Comparison of ENCODE assay signal across 10 mouse cellular contexts in genomic region chr9:108136930-108137462, GRCm38 (mm10). TPM values are rescaled to one million over a fixed set of nuclear protein-coding genes. Genes with fewer than 3 reads are reported as not detected.
A peak's percentile ranks its signal among the peaks of the same experiment; 100 is the strongest.
DNase-seq lines count a peak whose midpoint lies in the region; ATAC-seq and TF ChIP-seq lines count a peak whose summit lies in the region.
"Had no signal": no experiment of that assay in that cellular context is flagged by ENCODE, and none has a peak within 500 bp of the region (broad histone marks: within the 10 kb centered on the region; RNA-seq: fewer than 3 reads in every experiment).

No protein-coding gene starts in this region.

- H3K4me2 ChIP-seq in midbrain, postnatal 0 days (ENCODE audit: low read depth, low read length, poor library complexity, severe bottlenecking) = no peak overlapping the region
- H3K4me2 ChIP-seq in midbrain, embryonic 15.5 days = no peak overlapping the region
- no peak overlapping the region for H3K4me2 ChIP-seq in stomach, embryonic 16.5 days (ENCODE audit: low read depth, low read length)
- no peak overlapping the region for H3K4me2 ChIP-seq in kidney, embryonic 15.5 days
- H3K4me2 ChIP-seq in hindbrain, embryonic 14.5 days (replicated peaks) = no peak overlapping the region
- H3K4me2 ChIP-seq: midbrain, embryonic 12.5 days had no signal

- no peaks in the 10 kb centered on the region for H3K4me1 ChIP-seq in midbrain, postnatal 0 days (ENCODE audit: insufficient read depth, low read length)
- H3K4me1 ChIP-seq in midbrain, embryonic 15.5 days = no peaks in the 10 kb centered on the region
- H3K4me1 ChIP-seq in embryonic facial prominence, embryonic 10.5 days = peaks cover 13% of the 10 kb centered on the region
- H3K4me1 ChIP-seq in stomach, embryonic 16.5 days (ENCODE audit: control insufficient read depth, insufficient read depth, low read length) = no peaks in the 10 kb centered on the region
- no peaks in the 10 kb centered on the region for H3K4me1 ChIP-seq in kidney, embryonic 15.5 days
- no peaks in the 10 kb centered on the region for H3K4me1 ChIP-seq in hindbrain, embryonic 14.5 days (replicated peaks; ENCODE audit: control insufficient read depth, insufficient read depth, low read length)
- H3K4me1 ChIP-seq: midbrain, embryonic 12.5 days had no signal

- no peaks in the 10 kb centered on the region for H3K27me3 ChIP-seq in midbrain, postnatal 0 days (ENCODE audit: insufficient read depth, low read length)
- H3K27me3 ChIP-seq in midbrain, embryonic 15.5 days (replicated peaks) = no peaks in the 10 kb centered on the region
- H3K27me3 ChIP-seq in embryonic facial prominence, embryonic 10.5 days (replicated peaks; ENCODE audit: low read depth, poor library complexity, severe bottlenecking) = no peaks in the 10 kb centered on the region
- H3K27me3 ChIP-seq in stomach, embryonic 16.5 days (ENCODE audit: control insufficient read depth, insufficient read depth, low read length) = no peaks in the 10 kb centered on the region
- no peaks in the 10 kb centered on the region for H3K27me3 ChIP-seq in kidney, embryonic 15.5 days
- no peaks in the 10 kb centered on the region for H3K27me3 ChIP-seq in hindbrain, embryonic 14.5 days (ENCODE audit: control insufficient read depth, insufficient read depth, low read length)

- no peak for TF ChIP-seq CTCF in midbrain, postnatal 0 days (IDR thresholded peaks at IDR 0.05)

- H3K4me3 ChIP-seq in midbrain, postnatal 0 days (ENCODE audit: low read depth, low read length) = no peak overlapping the region
- H3K4me3 ChIP-seq in midbrain, embryonic 15.5 days = no peak overlapping the region
- 0 out of 2 replicates have a peak overlapping the region, but pooled peaks have one; percentile 3 for H3K4me3 ChIP-seq in embryonic facial prominence, embryonic 10.5 days
- no peak overlapping the region for H3K4me3 ChIP-seq in stomach, embryonic 16.5 days (replicated peaks; ENCODE audit: low read length)
- no peak overlapping the region for H3K4me3 ChIP-seq in kidney, embryonic 15.5 days (replicated peaks)
- no peak overlapping the region for H3K4me3 ChIP-seq in hindbrain, embryonic 14.5 days (replicated peaks; ENCODE audit: low read length)
- H3K4me3 ChIP-seq: erythroblast, embryonic 14.5 days; midbrain, embryonic 12.5 days had no signal

- ATAC-seq in midbrain, postnatal 0 days (ENCODE audit: low FRiP score) = no peak
- no peak for ATAC-seq in midbrain, embryonic 15.5 days (replicated peaks)
- ATAC-seq in stomach, embryonic 16.5 days (ENCODE audit: insufficient read depth, low FRiP score) = peak; percentile 48; the same call in 1 of the 2 replicates
- no peak for ATAC-seq in kidney, embryonic 15.5 days (replicated peaks; ENCODE audit: low FRiP score)
- ATAC-seq in hindbrain, embryonic 14.5 days (ENCODE audit: low FRiP score) = no peak

- no peak overlapping the region for H3K27ac ChIP-seq in midbrain, postnatal 0 days (ENCODE audit: low read depth, low read length)
- no peak overlapping the region for H3K27ac ChIP-seq in midbrain, embryonic 15.5 days
- 0 out of 2 replicates have a peak overlapping the region, but pooled peaks have one; percentile 7 for H3K27ac ChIP-seq in embryonic facial prominence, embryonic 10.5 days (replicated peaks)
- no peak overlapping the region for H3K27ac ChIP-seq in stomach, embryonic 16.5 days (ENCODE audit: low read length)
- H3K27ac ChIP-seq in kidney, embryonic 15.5 days = no peak overlapping the region
- no peak overlapping the region for H3K27ac ChIP-seq in hindbrain, embryonic 14.5 days
- H3K27ac ChIP-seq: midbrain, embryonic 12.5 days had no signal

- DNase-seq in midbrain, postnatal 0 days (ENCODE audit: low spot score) = peak; percentile 29
- no peak for DNase-seq in embryonic facial prominence, embryonic 10.5 days (ENCODE audit: low spot score)
- peak; percentile 73 to 75 for DNase-seq in layer of hippocampus, adult 8-10 months (ENCODE audit: low spot score in 2 of 2)
- DNase-seq in thymus, postnatal 10 days (ENCODE audit: low spot score in 2 of 2) = no peak
- no peak for DNase-seq in hindbrain, embryonic 14.5 days (ENCODE audit: low spot score)

- H3K9ac ChIP-seq in midbrain, postnatal 0 days (replicated peaks; ENCODE audit: low read length, poor library complexity, severe bottlenecking) = no peak overlapping the region
- H3K9ac ChIP-seq in midbrain, embryonic 15.5 days = no peak overlapping the region
- no peak overlapping the region for H3K9ac ChIP-seq in stomach, embryonic 16.5 days (ENCODE audit: low read length)
- H3K9ac ChIP-seq in kidney, embryonic 15.5 days = no peak overlapping the region
- H3K9ac ChIP-seq in hindbrain, embryonic 14.5 days = no peak overlapping the region
- H3K9ac ChIP-seq: midbrain, embryonic 12.5 days had no signal

- no peaks in the 10 kb centered on the region for H3K9me3 ChIP-seq in midbrain, postnatal 0 days (ENCODE audit: low read length)
- no peaks in the 10 kb centered on the region for H3K9me3 ChIP-seq in midbrain, embryonic 15.5 days
- H3K9me3 ChIP-seq in embryonic facial prominence, embryonic 10.5 days = no peaks in the 10 kb centered on the region
- no peaks in the 10 kb centered on the region for H3K9me3 ChIP-seq in stomach, embryonic 16.5 days (replicated peaks; ENCODE audit: control insufficient read depth, low read length)
- no peaks in the 10 kb centered on the region for H3K9me3 ChIP-seq in kidney, embryonic 15.5 days (replicated peaks)
- no peaks in the 10 kb centered on the region for H3K9me3 ChIP-seq in hindbrain, embryonic 14.5 days (ENCODE audit: control insufficient read depth, low read length)
- H3K9me3 ChIP-seq: midbrain, embryonic 12.5 days had no signal

- H3K36me3 ChIP-seq in midbrain, postnatal 0 days (ENCODE audit: insufficient read depth, low read length) = peaks cover 14% of the 10 kb centered on the region
- peaks cover 7% of the 10 kb centered on the region; the same call in 1 of the 2 replicates for H3K36me3 ChIP-seq in midbrain, embryonic 15.5 days (replicated peaks)
- no peaks in the 10 kb centered on the region for H3K36me3 ChIP-seq in embryonic facial prominence, embryonic 10.5 days (replicated peaks)
- no peaks in the 10 kb centered on the region for H3K36me3 ChIP-seq in stomach, embryonic 16.5 days (ENCODE audit: control insufficient read depth, insufficient read depth, low read length)
- H3K36me3 ChIP-seq in kidney, embryonic 15.5 days = no peaks in the 10 kb centered on the region
- peaks cover 27% of the 10 kb centered on the region for H3K36me3 ChIP-seq in hindbrain, embryonic 14.5 days (replicated peaks; ENCODE audit: control insufficient read depth, insufficient read depth)

- WGBS in midbrain, postnatal 0 days = 77% methylated on average over 6 of the region's 6 CpGs
- 85% methylated on average over 6 of the region's 6 CpGs for WGBS in midbrain, embryonic 15.5 days
- WGBS in embryonic facial prominence, embryonic 10.5 days = 85% methylated on average over 6 of the region's 6 CpGs
- 74% methylated on average over 6 of the region's 6 CpGs for WGBS in stomach, embryonic 16.5 days
- 78% methylated on average over 6 of the region's 6 CpGs for WGBS in kidney, embryonic 15.5 days
- 86% methylated on average over 6 of the region's 6 CpGs for WGBS in hindbrain, embryonic 14.5 days

RNA-seq across cellular contexts. Expression of gene Apeh, which starts 42.6 kb away (rescaled TPM):
- total RNA-seq in midbrain, postnatal 0 days (2014; rRNA removed) = 32.3 and 45.1 TPM in 2 replicates
- polyA plus RNA-seq in midbrain, postnatal 0 days (2015; fragmentation: Nextera tagmentation; extraction: Ambion mirVana) = 38.3 and 42.7 TPM in 2 replicates
- polyA plus RNA-seq in midbrain, embryonic 15.5 days (2015; fragmentation: Nextera tagmentation; extraction: Ambion mirVana) = 54.7 and 61.3 TPM in 2 replicates
- polyA plus RNA-seq in embryonic facial prominence, embryonic 10.5 days (2016; fragmentation: Nextera tagmentation; extraction: Ambion mirVana) = 68.3 and 72.8 TPM in 2 replicates
- 10 to 100 TPM; 33.9 to 45.8 (median 35.5) TPM for total RNA-seq in layer of hippocampus, adult 8-10 months (2022)
- polyA plus RNA-seq in stomach, embryonic 16.5 days (2015; fragmentation: Nextera tagmentation; extraction: Ambion mirVana) = 75.1 and 82.7 TPM in 2 replicates
- polyA plus RNA-seq in kidney, embryonic 15.5 days (2015; fragmentation: Nextera tagmentation; extraction: Ambion mirVana) = 67.7 and 76.6 TPM in 2 replicates
- polyA plus RNA-seq in hindbrain, embryonic 14.5 days (2014; fragmentation: Nextera tagmentation; extraction: Ambion mirVana) = 44.8 and 48.7 TPM in 2 replicates

RNA-seq across cellular contexts. Expression of gene Bsn, which starts 53.2 kb away (rescaled TPM):
- total RNA-seq in midbrain, postnatal 0 days (2014; rRNA removed) = 59.4 and 60.6 TPM in 2 replicates
- polyA plus RNA-seq in midbrain, postnatal 0 days (2015; fragmentation: Nextera tagmentation; extraction: Ambion mirVana) = 6.1 and 7.7 TPM in 2 replicates
- polyA plus RNA-seq in midbrain, embryonic 15.5 days (2015; fragmentation: Nextera tagmentation; extraction: Ambion mirVana) = 11.1 TPM in 2 replicates
- 1.4 and 1.7 TPM in 2 replicates for polyA plus RNA-seq in embryonic facial prominence, embryonic 10.5 days (2016; fragmentation: Nextera tagmentation; extraction: Ambion mirVana)
- 100 to 1,000 TPM; 192 to 224 (median 203) TPM for total RNA-seq in layer of hippocampus, adult 8-10 months (2022)
- 2.9 and 3.2 TPM in 2 replicates for polyA plus RNA-seq in stomach, embryonic 16.5 days (2015; fragmentation: Nextera tagmentation; extraction: Ambion mirVana)
- polyA plus RNA-seq in kidney, embryonic 15.5 days (2015; fragmentation: Nextera tagmentation; extraction: Ambion mirVana) = 0.75 and 0.77 TPM in 2 replicates
- polyA plus RNA-seq in hindbrain, embryonic 14.5 days (2014; fragmentation: Nextera tagmentation; extraction: Ambion mirVana) = 15.4 and 15.7 TPM in 2 replicates

RNA-seq across cellular contexts. Expression of gene Rnf123, which starts 53.9 kb away (rescaled TPM):
- 46.3 and 60.6 TPM in 2 replicates for total RNA-seq in midbrain, postnatal 0 days (2014; rRNA removed)
- 44.1 and 49.1 TPM in 2 replicates for polyA plus RNA-seq in midbrain, postnatal 0 days (2015; fragmentation: Nextera tagmentation; extraction: Ambion mirVana)
- polyA plus RNA-seq in midbrain, embryonic 15.5 days (2015; fragmentation: Nextera tagmentation; extraction: Ambion mirVana) = 54.7 and 55.0 TPM in 2 replicates
- polyA plus RNA-seq in embryonic facial prominence, embryonic 10.5 days (2016; fragmentation: Nextera tagmentation; extraction: Ambion mirVana) = 32.7 and 34.1 TPM in 2 replicates
- total RNA-seq in layer of hippocampus, adult 8-10 months (2022) = 100 to 1,000 TPM in 3 of 4 experiments, 10 to 100 TPM in 1; 89.0 to 123 (median 115) TPM
- 31.2 and 32.8 TPM in 2 replicates for polyA plus RNA-seq in stomach, embryonic 16.5 days (2015; fragmentation: Nextera tagmentation; extraction: Ambion mirVana)
- polyA plus RNA-seq in kidney, embryonic 15.5 days (2015; fragmentation: Nextera tagmentation; extraction: Ambion mirVana) = 25.2 and 33.4 TPM in 2 replicates
- polyA plus RNA-seq in hindbrain, embryonic 14.5 days (2014; fragmentation: Nextera tagmentation; extraction: Ambion mirVana) = 49.9 and 50.9 TPM in 2 replicates

RNA-seq across cellular contexts. Expression of gene Mst1, which starts 56.8 kb away (rescaled TPM):
- 0.14 TPM in 1 of 2 replicates, not detected in the other for total RNA-seq in midbrain, postnatal 0 days (2014; rRNA removed)
- not detected in 2 replicates for polyA plus RNA-seq in midbrain, postnatal 0 days (2015; fragmentation: Nextera tagmentation; extraction: Ambion mirVana)
- polyA plus RNA-seq in midbrain, embryonic 15.5 days (2015; fragmentation: Nextera tagmentation; extraction: Ambion mirVana) = not detected in 2 replicates
- 0.43 and 0.69 TPM in 2 replicates for polyA plus RNA-seq in embryonic facial prominence, embryonic 10.5 days (2016; fragmentation: Nextera tagmentation; extraction: Ambion mirVana)
- total RNA-seq in layer of hippocampus, adult 8-10 months (2022) = not detected
- 7.8 and 8.7 TPM in 2 replicates for polyA plus RNA-seq in stomach, embryonic 16.5 days (2015; fragmentation: Nextera tagmentation; extraction: Ambion mirVana)
- 0.45 and 0.55 TPM in 2 replicates for polyA plus RNA-seq in kidney, embryonic 15.5 days (2015; fragmentation: Nextera tagmentation; extraction: Ambion mirVana)
- polyA plus RNA-seq in hindbrain, embryonic 14.5 days (2014; fragmentation: Nextera tagmentation; extraction: Ambion mirVana) = not detected in 2 replicates

Comparison
In these comparisons a context has a peak if more than half of its experiments do, and no peak if none do; other contexts are left out.
1. DNase-seq: peak in midbrain, postnatal 0 days (single experiment) and layer of hippocampus, adult 8-10 months (2 of 2); none in embryonic facial prominence, embryonic 10.5 days (single experiment), thymus, postnatal 10 days (0 of 2) and hindbrain, embryonic 14.5 days (single experiment).